In the genomic region with DNA sequence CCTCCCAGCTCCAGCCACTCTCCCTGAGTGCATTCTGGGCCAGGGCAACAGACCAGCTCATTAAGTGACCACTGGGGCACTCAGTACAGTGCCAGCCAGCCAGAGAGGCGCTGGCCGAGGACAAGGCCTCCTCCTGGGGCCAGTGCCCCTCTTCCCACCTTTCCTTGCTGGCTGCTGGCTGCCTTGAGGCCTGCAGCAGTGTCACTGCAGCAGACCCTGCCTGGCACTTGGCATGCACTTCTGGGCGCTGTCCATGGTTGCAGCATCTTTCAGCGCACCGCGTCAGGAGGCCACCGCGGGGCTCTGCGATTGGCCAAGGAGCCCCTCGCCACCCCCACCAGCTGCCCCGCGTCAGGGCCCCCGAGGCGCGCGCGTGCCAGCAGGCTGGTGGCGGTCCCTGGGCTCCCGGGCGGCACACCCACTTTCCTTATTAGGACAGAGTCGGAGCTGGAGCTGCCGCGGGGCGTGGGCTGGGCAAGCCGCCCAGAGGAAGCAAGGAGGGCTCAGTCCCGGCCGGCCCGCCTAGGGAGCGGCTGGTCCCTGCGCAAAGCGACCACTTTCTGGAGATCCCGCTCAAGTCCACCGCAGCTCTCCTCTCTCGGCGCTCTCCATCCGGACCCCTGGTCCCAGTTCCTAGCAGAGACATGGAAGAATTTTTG, we compare ENCODE assay signal across 8 mouse cellular contexts. TPM values are rescaled to one million over a fixed set of nuclear protein-coding genes. Genes with fewer than 3 reads are reported as not detected.
DNase-seq lines count a peak whose midpoint lies in the region; ATAC-seq and TF ChIP-seq lines count a peak whose summit lies in the region.

Prune2 (plus strand) TSS at position 506 of the 659 bp plus-strand sequence.

- H3K27me3 ChIP-seq in embryonic facial prominence, embryonic 11.5 days (ENCODE audit: control insufficient read depth, insufficient read depth, low read length) = no peaks in the 10 kb centered on the region; the same call in 1 of the 2 replicates
- no peaks in the 10 kb centered on the region for H3K27me3 ChIP-seq in heart, adult 2 months (ENCODE audit: control insufficient read depth, insufficient read depth, low read length)
- peaks cover 29% of the 10 kb centered on the region for H3K27me3 ChIP-seq in limb, embryonic 12.5 days
- peaks cover 33% of the 10 kb centered on the region for H3K27me3 ChIP-seq in midbrain, embryonic 13.5 days
- no peaks in the 10 kb centered on the region for H3K27me3 ChIP-seq in stomach, postnatal 0 days (ENCODE audit: control insufficient read depth, insufficient read depth, low read length)

- intact Hi-C loops in heart, adult 2 months (cut with DNase I) = loop anchor here (5.0 kb wide), 1 partner anchor 42 kb away; no protein-coding TSS in a partner anchor

- H3K4me2 ChIP-seq in embryonic facial prominence, embryonic 11.5 days (ENCODE audit: low read depth, low read length) = peak within 1 kb of the TSS; percentile 81
- H3K4me2 ChIP-seq in limb, embryonic 12.5 days = peak within 1 kb of the TSS; percentile 82
- peak within 1 kb of the TSS; percentile 89 for H3K4me2 ChIP-seq in midbrain, embryonic 13.5 days (replicated peaks)
- peak within 1 kb of the TSS; percentile 62 for H3K4me2 ChIP-seq in stomach, postnatal 0 days (replicated peaks; ENCODE audit: low read depth)

- no peaks in the 10 kb centered on the region for H3K36me3 ChIP-seq in embryonic facial prominence, embryonic 11.5 days (replicated peaks; ENCODE audit: control insufficient read depth, insufficient read depth, low read depth, low read length)
- H3K36me3 ChIP-seq in heart, adult 2 months (ENCODE audit: control insufficient read depth, insufficient read depth, low read length) = no peaks in the 10 kb centered on the region
- no peaks in the 10 kb centered on the region for H3K36me3 ChIP-seq in limb, embryonic 12.5 days
- no peaks in the 10 kb centered on the region for H3K36me3 ChIP-seq in midbrain, embryonic 13.5 days
- H3K36me3 ChIP-seq in stomach, postnatal 0 days (ENCODE audit: control insufficient read depth, insufficient read depth, low read length) = no peaks in the 10 kb centered on the region

- H3K9ac ChIP-seq in embryonic facial prominence, embryonic 11.5 days (replicated peaks; ENCODE audit: low read length) = peak within 1 kb of the TSS; percentile 32
- peak within 1 kb of the TSS; percentile 53 for H3K9ac ChIP-seq in heart, adult 2 months (ENCODE audit: low read depth, low read length)
- 0 out of 2 replicates have a peak within 1 kb of the TSS, but pooled peaks have one; percentile 23 for H3K9ac ChIP-seq in limb, embryonic 12.5 days (replicated peaks)
- peak within 1 kb of the TSS; percentile 58 for H3K9ac ChIP-seq in midbrain, embryonic 13.5 days (replicated peaks)
- H3K9ac ChIP-seq in stomach, postnatal 0 days (ENCODE audit: low read length) = 0 out of 2 replicates have a peak within 1 kb of the TSS, but pooled peaks have one; percentile 27

- H3K9me3 ChIP-seq in embryonic facial prominence, embryonic 11.5 days (replicated peaks; ENCODE audit: control insufficient read depth, low read length) = no peaks in the 10 kb centered on the region
- no peaks in the 10 kb centered on the region for H3K9me3 ChIP-seq in limb, embryonic 12.5 days
- no peaks in the 10 kb centered on the region for H3K9me3 ChIP-seq in midbrain, embryonic 13.5 days
- no peaks in the 10 kb centered on the region for H3K9me3 ChIP-seq in stomach, postnatal 0 days (ENCODE audit: control insufficient read depth, low read length)

- WGBS in embryonic facial prominence, embryonic 11.5 days = 1% methylated on average over 36 of the region's 36 CpGs
- under 1% methylated on average over 36 of the region's 36 CpGs for WGBS in heart, adult 2 months
- WGBS in limb, embryonic 12.5 days = under 1% methylated on average over 35 of the region's 36 CpGs
- under 1% methylated on average over 36 of the region's 36 CpGs for WGBS in midbrain, embryonic 13.5 days
- under 1% methylated on average over 36 of the region's 36 CpGs for WGBS in stomach, postnatal 0 days

- 0 out of 2 replicates have a peak, but pooled peaks have one; percentile 19 for TF ChIP-seq EP300 in heart, adult 2 months (IDR thresholded peaks at IDR 0.05; ENCODE audit: insufficient read depth, low read depth, low read length)
- TF ChIP-seq EP300 in stomach, postnatal 0 days (optimal IDR thresholded peaks at IDR 0.05) = no peak

- peak; percentile 18; the same call in 1 of the 2 replicates for TF ChIP-seq CTCF in heart, adult 2 months (IDR thresholded peaks at IDR 0.05)
- no peak for TF ChIP-seq CTCF in stomach, postnatal 0 days (IDR thresholded peaks at IDR 0.05; ENCODE audit: low read depth)

- H3K4me3 ChIP-seq in embryonic facial prominence, embryonic 11.5 days (ENCODE audit: low read depth, low read length) = peak within 1 kb of the TSS; percentile 38
- peak within 1 kb of the TSS; percentile 50 for H3K4me3 ChIP-seq in heart, adult 2 months
- peak within 1 kb of the TSS; percentile 35 for H3K4me3 ChIP-seq in limb, embryonic 12.5 days (replicated peaks)
- H3K4me3 ChIP-seq in midbrain, embryonic 13.5 days (replicated peaks) = peak within 1 kb of the TSS; percentile 49
- H3K4me3 ChIP-seq in stomach, postnatal 0 days (ENCODE audit: low read depth, low read length) = peak within 1 kb of the TSS; percentile 35

- peak; percentile 8; the same call in 1 of the 2 replicates for TF ChIP-seq POLR2A in heart, adult 2 months (IDR thresholded peaks at IDR 0.05; ENCODE audit: insufficient read depth, low read depth, low read length)

- H3K4me1 ChIP-seq in embryonic facial prominence, embryonic 11.5 days (ENCODE audit: control insufficient read depth, insufficient read depth, low read length) = peaks cover 7% of the 10 kb centered on the region; the same call in 1 of the 2 replicates
- peaks cover 2% of the 10 kb centered on the region for H3K4me1 ChIP-seq in heart, adult 2 months (ENCODE audit: control insufficient read depth, insufficient read depth, low read length)
- peaks cover 14% of the 10 kb centered on the region for H3K4me1 ChIP-seq in limb, embryonic 12.5 days (replicated peaks)
- H3K4me1 ChIP-seq in midbrain, embryonic 13.5 days (replicated peaks) = peaks cover 15% of the 10 kb centered on the region
- H3K4me1 ChIP-seq in stomach, postnatal 0 days (replicated peaks; ENCODE audit: control insufficient read depth, insufficient read depth) = peaks cover 4% of the 10 kb centered on the region

- no peak within 1 kb of the TSS for H3K27ac ChIP-seq in embryonic facial prominence, embryonic 11.5 days (replicated peaks; ENCODE audit: low read depth, low read length)
- peak within 1 kb of the TSS; percentile 66 for H3K27ac ChIP-seq in heart, adult 2 months
- no peak within 1 kb of the TSS for H3K27ac ChIP-seq in limb, embryonic 12.5 days
- no peak within 1 kb of the TSS for H3K27ac ChIP-seq in midbrain, embryonic 13.5 days
- H3K27ac ChIP-seq in stomach, postnatal 0 days (replicated peaks) = no peak within 1 kb of the TSS

- ATAC-seq in embryonic facial prominence, embryonic 11.5 days (replicated peaks; ENCODE audit: insufficient number of reproducible peaks, low FRiP score, low TSS enrichment, low read depth) = peak; percentile 92
- peak; percentile 95 for ATAC-seq in limb, embryonic 12.5 days (ENCODE audit: insufficient number of reproducible peaks, insufficient read depth, low FRiP score, low TSS enrichment, low read depth)
- ATAC-seq in midbrain, embryonic 13.5 days = peak; percentile 96
- ATAC-seq in stomach, postnatal 0 days (ENCODE audit: low FRiP score, low TSS enrichment) = peak; percentile 94

- H3K79me2 ChIP-seq in heart, adult 2 months (replicated peaks; ENCODE audit: control insufficient read depth, insufficient read depth, low read length) = no peaks in the 10 kb centered on the region

- peak; percentile 19 for DNase-seq in layer of hippocampus, adult 11-12 months (ENCODE audit: low spot score)
- DNase-seq in layer of hippocampus, adult 9-10 months (ENCODE audit: low spot score) = no peak
- peak; percentile 86 for DNase-seq in embryonic facial prominence, embryonic 11.5 days (ENCODE audit: low spot score)
- DNase-seq in heart, adult 2 months = peak; percentile 73 to 80
- peak; percentile 10 for DNase-seq in kidney, adult 11 months
- peak; percentile 84 for DNase-seq in stomach, postnatal 0 days (ENCODE audit: low spot score)

RNA-seq across cellular contexts. Expression of gene Prune2, which starts in this region (rescaled TPM):
- polyA plus RNA-seq in embryonic facial prominence, embryonic 11.5 days (2014; fragmentation: Nextera tagmentation; extraction: Ambion mirVana) = 1.5 and 1.9 TPM in 2 replicates
- total RNA-seq in heart, adult 2 months (2021) = 10 to 100 TPM; 48.7 to 54.6 TPM
- polyA plus RNA-seq in heart, adult 2 months (2012; rRNA removed) = 16.3 and 32.5 TPM in 2 replicates
- polyA plus RNA-seq in limb, embryonic 12.5 days (2016; fragmentation: Nextera tagmentation; extraction: Ambion mirVana) = 0.60 and 0.80 TPM in 2 replicates
- 3.3 and 3.6 TPM in 2 replicates for polyA plus RNA-seq in midbrain, embryonic 13.5 days (2015; fragmentation: Nextera tagmentation; extraction: Ambion mirVana)
- 1.9 and 2.0 TPM in 2 replicates for polyA plus RNA-seq in stomach, postnatal 0 days (2015; fragmentation: Nextera tagmentation; extraction: Ambion mirVana)

Comparison
In these comparisons a context has a peak if more than half of its experiments do, and no peak if none do; other contexts are left out.
1. Peak in ATAC-seq, H3K4me3 ChIP-seq, H3K9ac ChIP-seq and H3K4me2 ChIP-seq in limb, embryonic 12.5 days; RNA of the gene not detected or under 1 TPM.